Mouse (Mus musculus) liver (tissue): Measurements from ENCODE around the gene Gls.
A peak's percentile ranks its signal among the peaks of the same experiment; 100 is the strongest.

ENCODE experiments used
- DNase-seq: peaks from one replicate; pipeline ENCODE4 v3.0.0-alpha.2; 2020; ENCODE audit warnings: mixed read lengths

Gene Gls

GRCm38 (mm10) chr1:52233143-52233713, at the start of gene Gls:
Gls (minus strand) TSS chr1:52233232.
- DNase-seq: peak; percentile 97

- DNase-seq: no peak
Measured at GRCm38 (mm10) chr1:52279831-52280595, 47.0 kb upstream of the Gls start.

DNA sequence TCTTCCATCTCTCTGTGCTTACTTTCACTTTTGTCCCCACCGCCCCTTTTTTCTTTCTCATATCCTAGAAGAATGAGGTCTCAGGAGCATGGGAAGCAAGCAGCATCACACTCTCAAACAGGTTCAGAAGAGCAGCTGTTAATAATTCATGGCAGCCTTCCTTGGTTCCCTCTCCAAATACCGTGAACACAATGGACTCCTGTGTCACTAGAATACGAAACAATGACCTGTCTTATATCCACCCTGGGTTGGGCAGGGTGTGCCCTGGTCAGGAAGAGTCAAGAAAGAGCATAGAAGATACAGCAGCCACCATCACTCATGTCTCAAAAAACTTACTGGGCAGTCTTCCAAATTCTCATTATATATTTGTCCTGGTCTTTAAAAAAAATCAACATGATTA, 46.3 kb upstream of the Gls start:
- DNase-seq: no peak

DNA sequence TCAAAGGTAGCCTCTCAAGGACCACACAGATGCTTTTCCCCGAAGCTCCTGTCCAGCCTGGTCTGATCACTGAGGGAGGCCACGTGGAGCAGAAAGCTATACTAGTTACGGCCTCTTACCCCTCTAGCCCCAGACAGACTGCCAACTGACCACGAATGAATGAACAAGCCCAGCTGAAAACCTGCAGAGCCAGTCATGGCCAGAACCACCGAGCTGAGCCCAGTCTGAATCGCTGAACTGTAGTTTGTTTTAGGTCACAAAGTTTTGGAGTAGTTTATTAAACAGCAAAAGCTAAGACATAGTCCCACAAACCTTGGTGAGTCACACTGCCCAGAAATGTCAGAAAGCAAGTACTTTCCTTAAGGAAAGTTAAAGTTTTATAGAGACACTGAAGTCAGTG, 45.0 kb upstream of the Gls start:
- DNase-seq: no peak

DNA sequence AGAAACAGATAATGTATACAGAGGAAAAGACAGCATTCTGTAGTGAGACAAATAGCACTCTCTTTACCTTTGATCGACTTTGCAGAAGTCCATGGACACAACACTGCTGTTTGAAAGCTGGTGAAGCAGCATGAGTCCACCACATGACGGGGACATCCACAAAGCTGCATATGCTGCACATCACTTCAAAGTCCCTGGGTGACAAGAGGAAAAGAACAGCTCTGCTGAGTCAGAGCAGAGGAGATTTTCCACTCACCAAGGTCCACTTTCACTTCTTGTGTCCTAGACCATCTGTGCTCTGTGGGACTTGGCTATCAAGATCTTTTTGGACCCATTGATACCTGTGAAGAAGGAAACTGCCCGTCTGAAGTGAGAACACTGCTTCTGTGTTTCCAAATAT, 41.2 kb upstream of the Gls start:
- DNase-seq: no peak

GRCm38 (mm10) chr1:52272018-52272678, 39.1 kb upstream of the Gls start:
- DNase-seq: no peak

- no peak for DNase-seq
Measured at GRCm38 (mm10) chr1:52270354-52270753, 37.3 kb upstream of the Gls start.

DNA sequence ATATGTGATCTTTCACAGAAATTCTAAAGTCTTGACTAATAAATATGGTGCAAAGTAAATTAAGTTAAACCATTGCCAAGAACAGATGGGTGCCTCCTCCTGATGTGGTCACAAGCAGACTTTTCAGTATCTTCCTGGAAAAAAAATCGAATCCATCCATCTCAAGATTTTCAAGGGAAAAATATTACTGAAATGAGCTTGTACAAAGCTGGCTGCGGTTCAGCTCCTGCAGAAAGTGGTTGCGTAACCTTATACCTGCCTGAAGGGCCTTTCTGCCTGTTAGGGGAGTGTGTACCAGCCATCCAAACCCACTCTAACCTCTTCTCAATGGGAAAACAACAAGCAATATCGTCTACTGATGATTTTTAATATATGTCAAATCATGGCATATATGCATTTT, 36.6 kb upstream of the Gls start:
- no peak for DNase-seq

DNA sequence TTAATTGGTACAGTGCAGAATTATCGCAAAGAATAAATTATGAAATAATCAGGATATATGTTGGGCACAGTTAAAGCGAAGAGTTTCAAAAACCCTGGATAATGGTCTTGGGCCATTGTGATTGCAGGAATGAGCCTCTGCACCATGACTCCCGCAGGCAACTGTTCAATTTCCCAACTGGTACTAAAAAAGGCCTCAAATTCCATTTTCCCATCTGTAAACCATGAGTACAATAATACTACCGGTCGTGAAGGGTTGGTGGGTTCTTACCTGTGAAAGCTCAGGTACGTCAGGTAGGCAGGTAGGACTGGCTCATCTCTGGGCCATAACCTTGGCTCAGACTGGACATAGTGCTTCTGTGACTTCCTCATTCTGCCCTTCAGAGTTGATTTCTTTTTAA, 35.0 kb upstream of the Gls start:
- DNase-seq: no peak

DNA sequence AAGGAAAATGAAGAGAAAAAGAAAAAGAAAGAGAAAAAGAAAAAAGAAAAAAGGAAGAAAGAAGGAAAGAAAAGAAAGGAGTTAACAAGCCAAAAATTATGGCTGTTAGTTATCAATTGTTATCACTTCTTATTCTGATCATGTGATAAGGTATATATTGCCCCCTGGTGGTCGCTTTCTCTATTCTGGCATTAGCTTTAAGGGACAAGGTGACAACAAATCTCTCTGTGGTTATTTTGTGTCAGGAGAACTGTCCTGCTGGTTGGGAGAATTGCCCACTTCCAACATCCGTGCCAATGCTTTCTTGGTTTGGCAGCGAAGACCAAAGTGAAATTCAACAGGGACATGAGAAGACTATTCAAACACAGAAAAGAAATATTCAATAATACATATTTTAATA, 34.6 kb upstream of the Gls start:
- peak; percentile 43 for DNase-seq

- no peak for DNase-seq
Measured at GRCm38 (mm10) chr1:52265886-52266516, 33.0 kb upstream of the Gls start.

- no peak for DNase-seq
Measured at GRCm38 (mm10) chr1:52264290-52264689, 31.3 kb upstream of the Gls start.

DNA sequence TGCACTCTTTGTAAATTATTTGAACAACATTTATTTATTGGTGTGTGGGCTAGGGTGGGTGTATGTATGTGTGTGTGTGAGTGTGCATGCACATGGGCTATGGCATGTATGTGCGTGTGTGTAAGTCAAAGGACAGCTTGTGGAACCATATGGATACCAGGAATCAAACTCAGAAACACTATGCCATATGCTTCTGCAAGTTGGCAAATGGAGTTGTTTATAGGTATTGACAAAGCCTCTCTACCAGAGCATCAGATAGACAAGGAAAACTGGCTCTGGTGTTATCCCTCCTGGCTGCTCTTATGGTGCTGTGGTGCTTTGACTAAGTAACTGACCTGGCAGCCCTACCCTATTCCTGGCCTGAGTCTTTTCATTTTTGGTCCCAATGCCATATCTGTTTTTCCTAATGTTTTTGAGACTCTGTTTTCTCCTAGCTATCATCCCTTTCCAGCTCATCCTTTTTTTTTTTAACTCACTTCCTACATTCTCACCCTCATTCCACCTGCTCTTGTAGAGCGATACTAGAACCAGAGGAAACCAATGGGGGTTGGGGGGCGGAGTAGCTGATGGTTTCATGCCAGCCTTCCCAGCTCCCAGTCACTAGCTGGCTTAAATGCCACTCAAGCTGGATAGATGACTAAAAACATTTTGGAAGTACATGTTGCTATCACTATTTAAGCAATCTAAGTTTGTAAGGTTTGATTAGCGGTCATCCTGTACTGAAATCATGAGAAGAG, 27.5 kb upstream of the Gls start:
- DNase-seq: no peak

GRCm38 (mm10) chr1:52258006-52258749, 25.1 kb upstream of the Gls start:
- no peak for DNase-seq

GRCm38 (mm10) chr1:52256916-52257315, 23.9 kb upstream of the Gls start:
- DNase-seq: no peak

DNA sequence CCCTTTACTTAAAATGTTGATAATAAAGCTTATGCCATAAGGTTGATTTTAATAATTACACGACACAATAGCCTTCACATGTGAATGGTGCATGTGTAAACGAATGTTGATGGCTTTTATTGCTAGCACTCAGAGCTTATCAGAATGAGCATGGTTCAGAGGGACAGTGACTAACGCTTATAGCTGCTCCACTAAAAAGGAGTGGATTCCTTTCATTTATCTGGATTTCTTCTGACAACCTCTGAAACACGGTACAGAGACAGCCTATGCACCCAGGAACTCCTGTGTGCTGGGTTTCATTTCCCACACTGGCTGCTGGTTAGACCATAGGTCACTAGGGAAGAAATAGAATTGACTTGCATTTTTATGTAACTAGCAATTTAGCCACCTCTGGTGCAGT, 23.2 kb upstream of the Gls start:
- DNase-seq: no peak

DNA sequence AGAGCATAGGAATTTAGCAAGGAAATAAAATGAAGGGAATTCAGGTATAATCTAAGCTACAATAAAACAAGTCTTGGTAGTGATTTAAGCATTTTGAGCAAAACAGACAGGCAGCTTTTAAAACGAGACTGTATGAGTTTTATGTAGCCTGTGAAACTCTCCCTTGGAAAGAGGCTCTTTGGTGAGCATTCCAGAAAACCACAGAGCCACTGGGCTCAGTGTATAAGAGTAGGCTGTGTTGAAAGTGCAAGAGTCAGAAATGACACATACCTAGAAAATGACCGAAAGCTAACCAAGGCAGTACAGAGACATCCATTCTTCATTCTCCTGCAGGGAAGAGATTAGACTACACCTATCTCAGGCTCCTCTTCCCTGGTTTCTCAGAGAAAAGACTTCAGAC, 21.4 kb upstream of the Gls start:
- no peak for DNase-seq

- DNase-seq: no peak
Measured at GRCm38 (mm10) chr1:52253386-52253785, 20.4 kb upstream of the Gls start.

- no peak for DNase-seq
Measured at GRCm38 (mm10) chr1:52252447-52252846, 19.4 kb upstream of the Gls start.

- no peak for DNase-seq
Measured at GRCm38 (mm10) chr1:52251038-52251735, 18.2 kb upstream of the Gls start.

DNA sequence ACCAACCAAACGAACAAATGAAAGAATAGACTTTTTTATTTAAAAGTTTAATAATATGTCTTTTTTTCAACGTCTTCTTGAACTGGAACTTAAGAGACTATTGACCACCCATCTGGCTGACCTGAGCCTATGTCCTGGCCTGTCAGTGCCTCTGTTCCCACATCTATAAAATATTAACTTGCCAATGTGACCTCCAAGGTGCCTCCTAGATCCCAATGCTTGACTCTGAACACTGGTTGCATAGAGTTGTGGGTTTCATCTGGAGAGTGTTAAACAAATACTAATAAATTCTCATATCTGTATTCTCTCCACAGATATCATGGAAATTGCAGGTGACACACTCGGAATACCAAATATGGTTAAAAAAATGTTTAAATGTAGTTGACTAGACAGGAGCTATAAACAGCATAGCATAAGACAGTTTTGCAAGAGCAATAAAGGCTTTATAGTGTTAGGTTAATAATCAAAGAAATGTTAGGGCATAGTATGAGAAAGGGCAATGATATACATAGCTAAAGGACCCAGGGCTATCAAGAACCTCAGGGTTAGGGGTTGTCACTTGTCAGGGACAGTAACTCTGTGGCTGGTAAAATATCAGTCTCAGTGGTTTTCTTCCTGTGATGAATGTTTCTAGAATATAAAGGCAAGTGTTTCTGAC, 16.0 kb upstream of the Gls start:
- no peak for DNase-seq
